Mouse (Mus musculus) urinary bladder, postnatal 36 days (tissue): Measurements from ENCODE around the gene Ifna15.
A peak's percentile ranks its signal among the peaks of the same experiment; 100 is the strongest.
"Not testable (repeated sequence)": the region's sequence is repeated elsewhere in the genome, so short reads cannot be mapped to it uniquely, and the experiment has no call there.

Experiments used
- DNase-seq, 2 experiments: peaks; one replicate each; pipeline ENCODE4 v3.0.0; 2022; ENCODE audit warnings: low spot score in 2 of 2, mixed read lengths in 1 of 2

The Ifna15 gene

DNA sequence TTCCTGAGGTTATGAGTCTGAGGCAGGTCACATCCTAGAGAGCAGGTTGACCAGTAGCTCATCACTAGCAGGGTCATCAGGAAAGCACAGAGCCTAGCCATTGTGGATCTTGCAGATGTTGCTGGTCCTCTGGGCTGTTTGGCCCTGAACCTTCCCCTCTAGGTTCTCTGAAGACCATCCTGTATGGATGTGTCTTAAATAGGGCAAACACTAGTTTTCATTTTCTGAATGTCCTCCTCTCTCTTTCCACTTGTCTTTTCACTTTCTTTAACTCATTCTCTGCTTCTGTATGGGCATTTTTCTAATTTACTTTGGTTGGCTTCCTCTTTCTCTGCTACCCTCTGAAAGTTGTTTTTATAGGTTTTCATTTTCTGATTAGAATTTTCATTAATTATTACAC, at the start of gene Ifna15:
TSS of gene Ifna15 (minus strand) at position 101 of the 400 bp plus-strand sequence.
- not testable (repeated sequence) for DNase-seq

DNA sequence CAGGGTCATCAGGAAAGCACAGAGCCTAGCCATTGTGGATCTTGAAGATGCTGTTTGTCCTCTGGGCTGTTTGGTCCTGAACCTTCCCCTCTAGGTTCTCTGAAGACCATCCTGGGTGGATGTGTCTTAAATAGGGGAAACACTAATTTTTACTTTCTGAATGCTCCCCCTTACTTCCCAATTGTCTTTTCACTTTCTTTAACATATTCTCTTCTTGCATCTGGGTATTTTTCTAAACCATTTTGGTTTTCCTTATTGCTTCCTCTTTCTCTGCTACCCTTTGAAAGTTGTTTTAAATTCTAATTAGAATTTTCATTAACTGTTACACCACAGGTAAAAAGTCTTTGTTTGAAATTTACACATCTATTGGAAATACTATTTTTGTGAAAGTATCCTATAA, 45.2 kb upstream of the Ifna15 start, which contains the start of gene Ifna12:
TSS of gene Ifna12 (minus strand) at position 101 of the 400 bp plus-strand sequence.
- DNase-seq, result no peak

GRCm38 (mm10) chr4:88592285-88592684, 34.2 kb upstream of the Ifna15 start, which contains the start of gene Ifna9:
Gene Ifna9, minus strand, starts transcription at chr4:88592385.
- no peak for DNase-seq

- DNase-seq, result no peak
Observed at GRCm38 (mm10) chr4:88571698-88572097, 13.7 kb upstream of the Ifna15 start, which contains the start of gene Ifna14. Gene Ifna14, minus strand, starts transcription at chr4:88571798.

GRCm38 (mm10) chr4:88561791-88562190, 3.7 kb upstream of the Ifna15 start:
- DNase-seq, result no peak

- peak; percentile 60 to 78 for DNase-seq
Observed at GRCm38 (mm10) chr4:88550161-88550945, 7.7 kb downstream of the Ifna15 start.

GRCm38 (mm10) chr4:88547986-88548385, 10.1 kb downstream of the Ifna15 start:
- no peak for DNase-seq

GRCm38 (mm10) chr4:88543649-88544234, 14.3 kb downstream of the Ifna15 start:
- DNase-seq, result no peak

- peak in 1 of 2 experiments; percentile 49 for DNase-seq
Observed at GRCm38 (mm10) chr4:88537328-88537727, 20.7 kb downstream of the Ifna15 start.

DNA sequence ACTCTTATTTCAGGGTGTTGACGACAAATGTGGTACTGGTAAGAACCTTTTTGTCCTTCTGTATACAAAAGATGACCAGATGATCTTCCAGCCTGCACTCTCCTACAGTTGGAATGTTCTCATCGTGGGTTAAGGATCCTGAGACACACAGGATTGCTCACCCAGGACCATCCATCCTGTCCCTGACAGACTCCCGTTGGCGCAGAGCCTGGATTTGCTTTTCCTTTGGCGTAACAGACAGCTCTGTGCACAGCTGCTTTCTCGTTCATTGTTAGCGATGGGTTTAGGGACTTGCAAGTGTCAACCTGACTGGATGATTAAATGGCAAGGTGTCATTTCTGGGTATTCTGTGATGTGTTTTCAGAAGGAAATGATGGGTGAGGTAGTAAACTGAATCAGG, 21.4 kb downstream of the Ifna15 start:
- DNase-seq, result no peak

- DNase-seq, result no peak
Observed at GRCm38 (mm10) chr4:88535742-88536141, 22.3 kb downstream of the Ifna15 start.

- no peak for DNase-seq
Observed at GRCm38 (mm10) chr4:88534903-88535302, 23.1 kb downstream of the Ifna15 start.

GRCm38 (mm10) chr4:88533499-88533898, 24.5 kb downstream of the Ifna15 start:
- no peak for DNase-seq

DNA sequence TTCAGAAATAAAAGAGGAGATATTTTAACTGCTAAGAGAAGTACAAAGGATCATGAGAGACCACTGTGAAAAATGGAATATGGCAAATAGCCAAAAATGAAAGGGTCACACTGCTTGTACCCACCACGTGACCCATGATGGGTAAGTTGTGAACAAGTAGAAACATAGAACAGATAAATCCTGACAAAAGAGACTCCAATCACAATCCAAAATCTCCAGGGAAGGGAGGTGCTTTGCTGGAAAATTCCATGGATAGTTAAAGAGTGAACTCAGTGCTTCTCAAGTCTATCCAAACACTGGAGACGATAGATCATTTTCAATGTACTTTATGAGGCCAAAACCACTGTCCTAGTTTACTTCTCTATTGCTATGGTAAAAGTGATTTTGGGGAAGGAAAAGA, 27.2 kb downstream of the Ifna15 start:
- DNase-seq, result no peak

- DNase-seq, result no peak
Observed at GRCm38 (mm10) chr4:88530271-88530670, 27.8 kb downstream of the Ifna15 start.

GRCm38 (mm10) chr4:88526379-88527049, 31.5 kb downstream of the Ifna15 start:
- DNase-seq, result no peak

DNA sequence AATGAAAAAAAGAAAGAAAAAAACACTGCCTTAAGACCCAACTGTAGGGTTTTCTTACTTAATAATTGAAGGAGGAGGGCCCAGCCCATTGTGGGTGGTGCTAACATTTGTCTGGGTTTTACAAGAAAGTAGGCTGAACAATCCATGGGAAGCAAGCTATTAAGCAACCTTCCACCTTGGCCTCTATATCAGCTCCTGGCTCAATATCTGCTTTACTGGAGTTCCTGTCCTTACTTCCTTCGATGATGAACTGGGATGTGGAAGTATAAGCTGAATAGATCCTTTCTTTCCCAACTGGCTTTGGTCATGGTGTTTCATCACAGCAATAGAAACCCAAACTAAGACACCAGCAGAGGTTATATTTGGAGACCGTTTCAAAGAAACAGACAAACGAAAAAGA, 32.7 kb downstream of the Ifna15 start:
- no peak for DNase-seq

DNA sequence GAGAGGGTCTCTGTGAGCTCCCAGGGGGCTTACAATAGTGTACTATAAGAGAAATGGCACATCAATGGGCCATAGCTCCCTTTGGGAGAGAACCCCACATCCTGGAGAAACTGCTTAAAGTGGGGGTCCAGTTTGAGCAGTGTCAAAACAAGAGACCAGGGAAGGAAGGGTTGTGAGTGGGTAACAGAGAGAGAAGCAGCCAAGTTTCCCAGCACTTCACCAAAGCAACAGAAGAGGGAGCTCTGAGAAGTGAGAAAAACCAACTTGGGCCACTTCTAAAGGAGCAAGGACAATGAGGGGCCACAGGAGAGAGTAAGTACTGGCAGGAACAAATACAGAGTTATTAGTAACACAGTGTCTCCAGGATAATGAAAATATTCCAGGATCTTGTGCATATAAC, 34.8 kb downstream of the Ifna15 start:
- no peak for DNase-seq

- DNase-seq, result no peak
Observed at GRCm38 (mm10) chr4:88522674-88523073, 35.4 kb downstream of the Ifna15 start, which contains the start of gene Ifnb1. Gene Ifnb1, minus strand, starts transcription at chr4:88522774.

DNA sequence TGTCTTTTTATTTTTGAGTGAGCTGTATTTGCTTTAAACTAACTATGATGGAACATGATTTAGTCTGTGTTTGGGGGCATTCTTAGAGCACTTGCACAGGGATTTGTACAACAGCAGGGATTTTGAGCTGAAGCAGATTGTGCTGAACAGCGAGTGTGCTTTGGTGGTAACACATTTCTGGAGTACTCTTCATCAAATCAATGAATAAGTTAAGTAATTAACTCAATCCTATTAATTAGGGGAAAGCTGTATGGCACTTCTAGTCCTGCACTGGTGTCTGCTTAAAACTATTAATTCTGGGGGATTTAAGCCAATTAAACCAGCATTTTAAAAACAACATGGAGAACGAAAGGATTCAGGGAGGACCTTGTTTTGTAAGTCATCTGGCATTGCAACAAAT, 40.1 kb downstream of the Ifna15 start:
- no peak for DNase-seq

- DNase-seq, result peak; percentile 35 to 43
Observed at GRCm38 (mm10) chr4:88515711-88516211, 42.3 kb downstream of the Ifna15 start.

GRCm38 (mm10) chr4:88515250-88515649, 42.8 kb downstream of the Ifna15 start:
- no peak for DNase-seq
